In genomic region chr17:87973261-87974167, GRCm38 (mm10) we compare ENCODE assay signal across 11 mouse cellular contexts. TPM values are rescaled to one million over a fixed set of nuclear protein-coding genes. Genes with fewer than 3 reads are reported as not detected.
A peak's percentile ranks its signal among the peaks of the same experiment; 100 is the strongest.
DNase-seq lines count a peak whose midpoint lies in the region; ATAC-seq and TF ChIP-seq lines count a peak whose summit lies in the region.
"Had no signal": no experiment of that assay in that cellular context is flagged by ENCODE, and none has a peak within 500 bp of the region (broad histone marks: within the 10 kb centered on the region; RNA-seq: fewer than 3 reads in every experiment).

No protein-coding gene starts in this region.

- no peaks in the 10 kb centered on the region for H3K27me3 ChIP-seq in lung, embryonic 14.5 days (ENCODE audit: insufficient read depth, low read length)
- no peaks in the 10 kb centered on the region for H3K27me3 ChIP-seq in MEL (ENCODE audit: control insufficient read depth in 1 of 2, insufficient read depth in 2 of 2, low read length in 2 of 2)
- no peaks in the 10 kb centered on the region for H3K27me3 ChIP-seq in embryonic facial prominence, embryonic 15.5 days
- H3K27me3 ChIP-seq in liver, embryonic 14.5 days (ENCODE audit: control insufficient read depth, insufficient read depth, low read length), result no peaks in the 10 kb centered on the region

- no peak for TF ChIP-seq CTCF in lung, embryonic 14.5 days (IDR thresholded peaks at IDR 0.05; ENCODE audit: low read depth)
- no peak for TF ChIP-seq CTCF in MEL (IDR thresholded peaks at IDR 0.05 in 2 of 3, conservative IDR thresholded peaks at IDR 0.05 in 1 of 3; ENCODE audit: control insufficient read depth in 1 of 3, insufficient read depth in 1 of 3, low read depth in 2 of 3, low read length in 3 of 3, poor library complexity in 1 of 3, severe bottlenecking in 1 of 3)
- no peak for TF ChIP-seq CTCF in liver, embryonic 14.5 days (IDR thresholded peaks at IDR 0.05; ENCODE audit: low read depth)

- H3K4me3 ChIP-seq in lung, embryonic 14.5 days (ENCODE audit: low read depth, low read length), result peak overlapping the region; percentile 94; the same call in 1 of the 2 replicates
- no peak overlapping the region for H3K4me3 ChIP-seq in MEL (ENCODE audit: control insufficient read depth in 1 of 2, insufficient read depth in 1 of 2, low read depth in 2 of 2, low read length in 2 of 2)
- H3K4me3 ChIP-seq in embryonic facial prominence, embryonic 15.5 days (replicated peaks), result no peak overlapping the region; the same call in 1 of the 2 replicates
- peak overlapping the region in 1 of 2 experiments; percentile 99; a peak in 1 of 4 replicates for H3K4me3 ChIP-seq in liver, embryonic 14.5 days (ENCODE audit: insufficient read depth in 1 of 2, low read depth in 2 of 2, low read length in 2 of 2)

- H3K27ac ChIP-seq in lung, embryonic 14.5 days (ENCODE audit: low read depth), result no peak overlapping the region
- H3K27ac ChIP-seq in MEL (ENCODE audit: control insufficient read depth, low read depth, low read length), result peak overlapping the region; percentile 80
- 0 out of 2 replicates have a peak overlapping the region, but pooled peaks have one; percentile 91 for H3K27ac ChIP-seq in embryonic facial prominence, embryonic 15.5 days (replicated peaks)
- H3K27ac ChIP-seq in liver, embryonic 14.5 days, result no peak overlapping the region

- H3K4me1 ChIP-seq in lung, embryonic 14.5 days (ENCODE audit: insufficient read depth), result peaks cover 6% of the 10 kb centered on the region; the same call in 1 of the 2 replicates
- H3K4me1 ChIP-seq in MEL (ENCODE audit: control insufficient read depth in 1 of 2, insufficient read depth in 2 of 2, low read length in 2 of 2), result peaks cover 5 to 14% of the 10 kb centered on the region in 2 experiments; a peak in 3 of 4 replicates
- peaks cover 14% of the 10 kb centered on the region for H3K4me1 ChIP-seq in embryonic facial prominence, embryonic 15.5 days
- H3K4me1 ChIP-seq in liver, embryonic 14.5 days (replicated peaks; ENCODE audit: control insufficient read depth in 2 of 2, insufficient read depth in 2 of 2, low read length in 1 of 2), result peaks cover 12% of the 10 kb centered on the region in 2 experiments

- H3K4me2 ChIP-seq in lung, embryonic 14.5 days, result peak overlapping the region; percentile 72
- peak overlapping the region; percentile 69; the same call in 1 of the 2 replicates for H3K4me2 ChIP-seq in embryonic facial prominence, embryonic 15.5 days (replicated peaks)
- H3K4me2 ChIP-seq in liver, embryonic 14.5 days (ENCODE audit: low read depth), result peak overlapping the region; percentile 92

- peak; percentile 34 for DNase-seq in lung, embryonic 14.5 days
- no peak for DNase-seq in lung, postnatal 14 days
- DNase-seq in MEL (ENCODE audit: low read depth, low spot score), result no peak
- DNase-seq in liver, embryonic 14.5 days (ENCODE audit: low read depth in 3 of 3, low spot score in 3 of 3), result no peak
- no peak for DNase-seq in yolk sac, embryonic 10.5 days (ENCODE audit: low spot score)
- DNase-seq in frontal cortex, postnatal 36 days (ENCODE audit: low spot score in 2 of 2), result no peak
- DNase-seq: cerebellum, postnatal 14 days; gastrocnemius, adult 2 months had no signal

- no peak for TF ChIP-seq POLR2A in MEL (IDR thresholded peaks at IDR 0.05; ENCODE audit: control insufficient read depth in 1 of 2, insufficient read depth in 1 of 2, low read depth in 1 of 2, low read length in 2 of 2, poor library complexity in 1 of 2)

- no peak for TF ChIP-seq RAD21 in MEL (IDR thresholded peaks at IDR 0.05; ENCODE audit: low read depth, low read length)

- ATAC-seq in lung, embryonic 14.5 days (ENCODE audit: insufficient read depth), result no peak
- no peak for ATAC-seq in embryonic facial prominence, embryonic 15.5 days (ENCODE audit: insufficient number of reproducible peaks, low FRiP score, low TSS enrichment, low read depth)
- no peak for ATAC-seq in liver, embryonic 14.5 days (ENCODE audit: insufficient read depth)

- WGBS in lung, embryonic 14.5 days, result 68% methylated on average over 10 of the region's 10 CpGs
- WGBS in embryonic facial prominence, embryonic 15.5 days, result 61% methylated on average over 10 of the region's 10 CpGs
- WGBS in liver, embryonic 14.5 days (ENCODE audit: insufficient replicate concordance), result 71% methylated on average over 10 of the region's 10 CpGs

- H3K79me2 ChIP-seq in MEL (ENCODE audit: control insufficient read depth, insufficient read depth, low read length, poor library complexity), result peaks cover 35% of the 10 kb centered on the region

- peaks cover 17% of the 10 kb centered on the region for H3K36me3 ChIP-seq in lung, embryonic 14.5 days (ENCODE audit: insufficient read depth)
- peaks cover 10 to 28% of the 10 kb centered on the region in 2 experiments for H3K36me3 ChIP-seq in MEL (ENCODE audit: control insufficient read depth in 1 of 2, insufficient read depth in 2 of 2, low read length in 2 of 2)
- H3K36me3 ChIP-seq in embryonic facial prominence, embryonic 15.5 days, result peaks cover 5% of the 10 kb centered on the region; the same call in 1 of the 2 replicates
- peaks cover 9% of the 10 kb centered on the region for H3K36me3 ChIP-seq in liver, embryonic 14.5 days (replicated peaks; ENCODE audit: control insufficient read depth, insufficient read depth, low read depth)

- no peaks in the 10 kb centered on the region for H3K9me3 ChIP-seq in lung, embryonic 14.5 days (ENCODE audit: low read depth, low read length)
- H3K9me3 ChIP-seq in MEL (replicated peaks; ENCODE audit: insufficient read depth, low read length), result no peaks in the 10 kb centered on the region
- no peaks in the 10 kb centered on the region for H3K9me3 ChIP-seq in embryonic facial prominence, embryonic 15.5 days (replicated peaks)
- no peaks in the 10 kb centered on the region for H3K9me3 ChIP-seq in liver, embryonic 14.5 days (ENCODE audit: control insufficient read depth, low read length)

- H3K9ac ChIP-seq in lung, embryonic 14.5 days, result no peak overlapping the region
- no peak overlapping the region for H3K9ac ChIP-seq in MEL (ENCODE audit: control insufficient read depth, low read depth, low read length, poor library complexity, severe bottlenecking)
- H3K9ac ChIP-seq in embryonic facial prominence, embryonic 15.5 days, result no peak overlapping the region
- H3K9ac ChIP-seq in liver, embryonic 14.5 days (replicated peaks), result no peak overlapping the region

- no peak for TF ChIP-seq EP300 in MEL (IDR thresholded peaks at IDR 0.05; ENCODE audit: low read depth in 1 of 2, low read length in 2 of 2)
- TF ChIP-seq EP300 in liver, embryonic 14.5 days (IDR thresholded peaks at IDR 0.05; ENCODE audit: low read depth), result no peak

TF ChIP-seq in MEL, 35 proteins besides CTCF, POLR2A, EP300 and RAD21:
- TF ChIP-seq ZNF384 (IDR thresholded peaks at IDR 0.05; ENCODE audit: low read depth, low read length), result peak; percentile 22; the same call in 1 of the 2 replicates
- TF ChIP-seq ETS1 (IDR thresholded peaks at IDR 0.05; ENCODE audit: low read depth, low read length), result no peak

RNA-seq across cellular contexts. Expression of gene Msh6, which starts 1.3 kb away (rescaled TPM):
- 62.3 and 69.8 TPM in 2 replicates for polyA plus RNA-seq in lung, embryonic 14.5 days (2014; fragmentation: Nextera tagmentation; extraction: Ambion mirVana)
- 118 and 126 TPM in 2 replicates for total RNA-seq in MEL (2012; rRNA removed)
- polyA plus RNA-seq in MEL (2012; ENCODE audit: insufficient read depth in 1 of 2, insufficient read length in 2 of 2, low read depth in 1 of 2, low replicate concordance in 2 of 2, missing spikeins in 1 of 2), result 100 to 1,000 TPM; 144 to 167 TPM
- 40.0 and 41.7 TPM in 2 replicates for polyA plus RNA-seq in embryonic facial prominence, embryonic 15.5 days (2015; fragmentation: Nextera tagmentation; extraction: Ambion mirVana)
- 6.6 and 11.1 TPM in 2 replicates for polyA plus RNA-seq in liver, embryonic 14.5 days (2012; rRNA removed)
- polyA plus RNA-seq in liver, embryonic 14.5 days (2014; fragmentation: Nextera tagmentation; extraction: Ambion mirVana), result 23.9 and 28.5 TPM in 2 replicates

RNA-seq across cellular contexts. Expression of gene Rpl36-ps4, which starts 52.7 kb away (rescaled TPM):
- polyA plus RNA-seq in lung, embryonic 14.5 days (2014; fragmentation: Nextera tagmentation; extraction: Ambion mirVana), result not detected in 2 replicates
- total RNA-seq in MEL (2012; rRNA removed), result not detected in 2 replicates
- polyA plus RNA-seq in MEL (2012; ENCODE audit: insufficient read depth in 1 of 2, insufficient read length in 2 of 2, low read depth in 1 of 2, low replicate concordance in 2 of 2, missing spikeins in 1 of 2), result not detected
- not detected in 2 replicates for polyA plus RNA-seq in embryonic facial prominence, embryonic 15.5 days (2015; fragmentation: Nextera tagmentation; extraction: Ambion mirVana)
- not detected in 2 replicates for polyA plus RNA-seq in liver, embryonic 14.5 days (2012; rRNA removed)
- polyA plus RNA-seq in liver, embryonic 14.5 days (2014; fragmentation: Nextera tagmentation; extraction: Ambion mirVana), result not detected in 2 replicates
- total RNA-seq: gastrocnemius, adult 2 months; left cerebral cortex, adult 18-20 months had no signal
- polyA plus RNA-seq: neural tube, embryonic 11.5 days had no signal

Comparison
In these comparisons a context has a peak if more than half of its experiments do, and no peak if none do; other contexts are left out.
1. H3K27ac ChIP-seq: peak in MEL (single experiment) and embryonic facial prominence, embryonic 15.5 days (single experiment); none in lung, embryonic 14.5 days (single experiment) and liver, embryonic 14.5 days (single experiment).
2. Peak in every context shown above with its lines, with median percentiles within 50 percentile points of each other: H3K4me2 ChIP-seq.